Mouse (Mus musculus): ENCODE results near the gene Tead1. TPM values are rescaled to one million over a fixed set of nuclear protein-coding genes. Genes with fewer than 3 reads are reported as not detected.

Tead1 gene
- polyA plus RNA-seq, 1 experiment from 2014 or later: 32.3 TPM

GRCm38 (mm10) chr7:112760293-112760692 is 81.2 kb downstream of the Tead1 start:
- WGBS: 55% methylated on average over 3 of the region's 3 CpGs
- Histone ChIP-seq H3K9ac (no peak overlapping the region), H3K4me1 (replicated peaks) (peaks cover 87% of the 10 kb centered on the region)

GRCm38 (mm10) chr7:112760782-112761181 is 81.7 kb downstream of the Tead1 start:
- H3K9ac ChIP-seq: no peak overlapping the region
- H3K36me3 ChIP-seq: no peaks in the 10 kb centered on the region
- no peaks in the 10 kb centered on the region for H3K9me3 ChIP-seq (replicated peaks)
- H3K4me1 ChIP-seq (replicated peaks): peaks cover 87% of the 10 kb centered on the region
- peak overlapping the region; percentile 63 for H3K27ac ChIP-seq
- ATAC-seq (replicated peaks; ENCODE audit: insufficient number of reproducible peaks, insufficient read depth, low FRiP score, low read depth): peak; percentile 66
- 29% methylated on average over 8 of the region's 8 CpGs for WGBS
- H3K4me2 ChIP-seq: peak overlapping the region; percentile 32
- H3K4me3 ChIP-seq: no peak overlapping the region
- H3K27me3 ChIP-seq: no peaks in the 10 kb centered on the region

More at GRCm38 (mm10) chr7:112760293-112760692, 81.2 kb downstream of the Tead1 start:
- Histone ChIP-seq H3K36me3 (no peaks in the 10 kb centered on the region), H3K4me3 (no peak overlapping the region), H3K9me3 (replicated peaks) (no peaks in the 10 kb centered on the region), H3K27ac (peak overlapping the region; percentile 63), H3K27me3 (no peaks in the 10 kb centered on the region), H3K4me2 (no peak overlapping the region)
- ATAC-seq (replicated peaks; ENCODE audit: insufficient number of reproducible peaks, insufficient read depth, low FRiP score, low read depth): no peak

GRCm38 (mm10) chr7:112762870-112763269 is 83.8 kb downstream of the Tead1 start:
- peaks cover 73% of the 10 kb centered on the region for H3K4me1 ChIP-seq (replicated peaks)
- no peak overlapping the region for H3K4me3 ChIP-seq
- no peaks in the 10 kb centered on the region for H3K9me3 ChIP-seq (replicated peaks)
- WGBS: 73% methylated on average over 2 of the region's 2 CpGs
- no peaks in the 10 kb centered on the region for H3K36me3 ChIP-seq
- H3K9ac ChIP-seq: no peak overlapping the region
- peak overlapping the region; percentile 40 for H3K27ac ChIP-seq
- H3K27me3 ChIP-seq: no peaks in the 10 kb centered on the region
- no peak overlapping the region for H3K4me2 ChIP-seq
- no peak for ATAC-seq (replicated peaks; ENCODE audit: insufficient number of reproducible peaks, insufficient read depth, low FRiP score, low read depth)

- 49% methylated on average over 3 of the region's 3 CpGs for WGBS
- no peak for ATAC-seq (replicated peaks; ENCODE audit: insufficient number of reproducible peaks, insufficient read depth, low FRiP score, low read depth)
- peak overlapping the region; percentile 40; the same call in 1 of the 2 replicates for H3K27ac ChIP-seq
- peaks cover 69% of the 10 kb centered on the region for H3K4me1 ChIP-seq (replicated peaks)
- no peak overlapping the region for H3K4me3 ChIP-seq
- H3K27me3 ChIP-seq: no peaks in the 10 kb centered on the region
- no peaks in the 10 kb centered on the region for H3K9me3 ChIP-seq (replicated peaks)
- H3K9ac ChIP-seq: no peak overlapping the region
- H3K4me2 ChIP-seq: no peak overlapping the region
- no peaks in the 10 kb centered on the region for H3K36me3 ChIP-seq
Measured at GRCm38 (mm10) chr7:112763513-112763912, 84.4 kb downstream of the Tead1 start.

GRCm38 (mm10) chr7:112764921-112765320 is 85.8 kb downstream of the Tead1 start:
- Histone ChIP-seq H3K4me3 (no peak overlapping the region), H3K27ac (no peak overlapping the region), H3K4me1 (replicated peaks) (peaks cover 60% of the 10 kb centered on the region), H3K4me2 (no peak overlapping the region), H3K27me3 (no peaks in the 10 kb centered on the region), H3K36me3 (no peaks in the 10 kb centered on the region), H3K9me3 (replicated peaks) (no peaks in the 10 kb centered on the region), H3K9ac (no peak overlapping the region)
- 73% methylated on average over 4 of the region's 4 CpGs for WGBS
- ATAC-seq (replicated peaks; ENCODE audit: insufficient number of reproducible peaks, insufficient read depth, low FRiP score, low read depth): no peak

- no peak overlapping the region for H3K27ac ChIP-seq
- 70% methylated on average over 2 of the region's 2 CpGs for WGBS
- ATAC-seq (replicated peaks; ENCODE audit: insufficient number of reproducible peaks, insufficient read depth, low FRiP score, low read depth): no peak
- H3K9ac ChIP-seq: no peak overlapping the region
- H3K36me3 ChIP-seq: no peaks in the 10 kb centered on the region
- H3K4me2 ChIP-seq: no peak overlapping the region
- H3K4me3 ChIP-seq: no peak overlapping the region
- peaks cover 56% of the 10 kb centered on the region for H3K4me1 ChIP-seq (replicated peaks)
- no peaks in the 10 kb centered on the region for H3K9me3 ChIP-seq (replicated peaks)
- no peaks in the 10 kb centered on the region for H3K27me3 ChIP-seq
Measured at GRCm38 (mm10) chr7:112769866-112770265, 90.7 kb downstream of the Tead1 start.

- H3K36me3 ChIP-seq: no peaks in the 10 kb centered on the region
Measured at GRCm38 (mm10) chr7:112771461-112771860, 92.3 kb downstream of the Tead1 start.

GRCm38 (mm10) chr7:112772777-112773176 is 93.7 kb downstream of the Tead1 start:
- Histone ChIP-seq H3K27me3 (no peaks in the 10 kb centered on the region), H3K4me1 (replicated peaks) (peaks cover 80% of the 10 kb centered on the region), H3K9me3 (replicated peaks) (no peaks in the 10 kb centered on the region), H3K36me3 (no peaks in the 10 kb centered on the region), H3K4me3 (no peak overlapping the region), H3K27ac (no peak overlapping the region), H3K9ac (no peak overlapping the region), H3K4me2 (no peak overlapping the region)
- ATAC-seq (replicated peaks; ENCODE audit: insufficient number of reproducible peaks, insufficient read depth, low FRiP score, low read depth): no peak
- 14% methylated on average over 6 of the region's 6 CpGs for WGBS

More at GRCm38 (mm10) chr7:112771461-112771860, 92.3 kb downstream of the Tead1 start:
- no peaks in the 10 kb centered on the region for H3K27me3 ChIP-seq
- H3K9me3 ChIP-seq (replicated peaks): no peaks in the 10 kb centered on the region
- no peak overlapping the region for H3K9ac ChIP-seq
- peaks cover 72% of the 10 kb centered on the region for H3K4me1 ChIP-seq (replicated peaks)
- 0 out of 2 replicates have a peak overlapping the region, but pooled peaks have one; percentile 1 for H3K27ac ChIP-seq
- no peak overlapping the region for H3K4me3 ChIP-seq
- 71% methylated on average over 6 of the region's 6 CpGs for WGBS
- H3K4me2 ChIP-seq: no peak overlapping the region
- ATAC-seq (replicated peaks; ENCODE audit: insufficient number of reproducible peaks, insufficient read depth, low FRiP score, low read depth): no peak

- Histone ChIP-seq H3K27ac (peak overlapping the region; percentile 25; the same call in 1 of the 2 replicates), H3K36me3 (no peaks in the 10 kb centered on the region), H3K9ac (no peak overlapping the region), H3K27me3 (no peaks in the 10 kb centered on the region), H3K9me3 (replicated peaks) (no peaks in the 10 kb centered on the region), H3K4me1 (replicated peaks) (peaks cover 82% of the 10 kb centered on the region), H3K4me3 (no peak overlapping the region), H3K4me2 (no peak overlapping the region)
- WGBS: 63% methylated on average over 4 of the region's 4 CpGs
- ATAC-seq (replicated peaks; ENCODE audit: insufficient number of reproducible peaks, insufficient read depth, low FRiP score, low read depth): no peak
Measured at GRCm38 (mm10) chr7:112773601-112774000, 94.5 kb downstream of the Tead1 start.

GRCm38 (mm10) chr7:112775816-112776215 is 96.7 kb downstream of the Tead1 start:
- H3K9me3 ChIP-seq (replicated peaks): no peaks in the 10 kb centered on the region
- H3K4me3 ChIP-seq: no peak overlapping the region
- no peaks in the 10 kb centered on the region for H3K27me3 ChIP-seq
- no peak overlapping the region for H3K4me2 ChIP-seq
- WGBS: 61% methylated on average over 5 of the region's 5 CpGs
- no peak for ATAC-seq (replicated peaks; ENCODE audit: insufficient number of reproducible peaks, insufficient read depth, low FRiP score, low read depth)
- peaks cover 90% of the 10 kb centered on the region for H3K4me1 ChIP-seq (replicated peaks)
- H3K27ac ChIP-seq: peak overlapping the region; percentile 26; the same call in 1 of the 2 replicates
- H3K36me3 ChIP-seq: no peaks in the 10 kb centered on the region
- 0 out of 2 replicates have a peak overlapping the region, but pooled peaks have one; percentile 2 for H3K9ac ChIP-seq

- no peak overlapping the region for H3K4me2 ChIP-seq
- no peaks in the 10 kb centered on the region for H3K27me3 ChIP-seq
- ATAC-seq (replicated peaks; ENCODE audit: insufficient number of reproducible peaks, insufficient read depth, low FRiP score, low read depth): no peak
- H3K27ac ChIP-seq: no peak overlapping the region
- 61% methylated on average over 5 of the region's 5 CpGs for WGBS
- peaks cover 90% of the 10 kb centered on the region for H3K4me1 ChIP-seq (replicated peaks)
- no peak overlapping the region for H3K4me3 ChIP-seq
- H3K9me3 ChIP-seq (replicated peaks): no peaks in the 10 kb centered on the region
- H3K36me3 ChIP-seq: no peaks in the 10 kb centered on the region
- H3K9ac ChIP-seq: no peak overlapping the region
Measured at GRCm38 (mm10) chr7:112776670-112777069, 97.6 kb downstream of the Tead1 start.

GRCm38 (mm10) chr7:112779636-112780035 is 100.5 kb downstream of the Tead1 start:
- no peaks in the 10 kb centered on the region for H3K9me3 ChIP-seq (replicated peaks)
- peak; percentile 72 for ATAC-seq (replicated peaks; ENCODE audit: insufficient number of reproducible peaks, insufficient read depth, low FRiP score, low read depth)
- H3K4me1 ChIP-seq (replicated peaks): peaks cover 65% of the 10 kb centered on the region
- H3K9ac ChIP-seq: no peak overlapping the region
- H3K27me3 ChIP-seq: no peaks in the 10 kb centered on the region
- 0 out of 2 replicates have a peak overlapping the region, but pooled peaks have one; percentile 7 for H3K4me2 ChIP-seq
- H3K27ac ChIP-seq: peak overlapping the region; percentile 80
- H3K36me3 ChIP-seq: no peaks in the 10 kb centered on the region
- WGBS: 22% methylated on average over 6 of the region's 6 CpGs
- no peak overlapping the region for H3K4me3 ChIP-seq
